Mouse (Mus musculus): ENCODE data around the gene 2810408A11Rik. TPM values are rescaled to one million over a fixed set of nuclear protein-coding genes. Genes with fewer than 3 reads are reported as not detected.

The 2810408A11Rik gene
- total RNA-seq (2021), result 10 to 100 TPM in 1 of 2 experiments, 1 to 10 TPM in 1; 8.3 to 10.7 TPM

- intact Hi-C loops (cut with DNase I), result no loop called here
- peak; percentile 91 for DNase-seq
Observed at GRCm38 (mm10) chr11:69900471-69901405, at the start of gene 2810408A11Rik, which contains the start of gene Neurl4. Gene 2810408A11Rik, minus strand, starts transcription at chr11:69900987. Gene Neurl4, plus strand, starts transcription at chr11:69901072.

DNA sequence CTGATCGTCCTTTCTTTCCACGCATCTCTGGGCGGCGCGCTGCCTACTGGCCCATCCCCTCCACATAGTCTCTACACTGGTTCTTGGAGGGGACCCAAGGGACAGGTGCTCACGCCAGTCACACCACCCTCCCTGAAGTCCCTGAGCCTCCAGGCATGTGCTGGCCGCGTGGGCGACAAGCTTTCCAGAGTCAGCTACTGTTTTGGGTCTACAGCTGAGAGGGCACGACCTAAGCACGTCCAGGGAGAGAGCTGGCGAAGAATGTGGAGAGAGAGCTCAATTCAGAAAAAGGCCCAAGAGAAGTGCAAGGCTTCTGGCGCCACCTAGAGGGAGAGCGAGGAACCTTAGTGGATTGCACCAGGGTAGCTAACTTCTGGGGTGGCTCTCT lies 48.0 kb upstream of the 2810408A11Rik start:
- DNase-seq, result peak; percentile 88
- intact Hi-C loops (cut with DNase I), result no loop called here

- peak; percentile 97 for DNase-seq
- intact Hi-C loops (cut with DNase I), result no loop called here
Observed at GRCm38 (mm10) chr11:69948066-69948762, 47.4 kb upstream of the 2810408A11Rik start, which contains the start of gene Slc2a4. Gene Slc2a4, minus strand, starts transcription at chr11:69948188.

- intact Hi-C loops (cut with DNase I), result no loop called here
- peak; percentile 54 for DNase-seq
Observed at GRCm38 (mm10) chr11:69947337-69948065, 46.7 kb upstream of the 2810408A11Rik start.

DNA sequence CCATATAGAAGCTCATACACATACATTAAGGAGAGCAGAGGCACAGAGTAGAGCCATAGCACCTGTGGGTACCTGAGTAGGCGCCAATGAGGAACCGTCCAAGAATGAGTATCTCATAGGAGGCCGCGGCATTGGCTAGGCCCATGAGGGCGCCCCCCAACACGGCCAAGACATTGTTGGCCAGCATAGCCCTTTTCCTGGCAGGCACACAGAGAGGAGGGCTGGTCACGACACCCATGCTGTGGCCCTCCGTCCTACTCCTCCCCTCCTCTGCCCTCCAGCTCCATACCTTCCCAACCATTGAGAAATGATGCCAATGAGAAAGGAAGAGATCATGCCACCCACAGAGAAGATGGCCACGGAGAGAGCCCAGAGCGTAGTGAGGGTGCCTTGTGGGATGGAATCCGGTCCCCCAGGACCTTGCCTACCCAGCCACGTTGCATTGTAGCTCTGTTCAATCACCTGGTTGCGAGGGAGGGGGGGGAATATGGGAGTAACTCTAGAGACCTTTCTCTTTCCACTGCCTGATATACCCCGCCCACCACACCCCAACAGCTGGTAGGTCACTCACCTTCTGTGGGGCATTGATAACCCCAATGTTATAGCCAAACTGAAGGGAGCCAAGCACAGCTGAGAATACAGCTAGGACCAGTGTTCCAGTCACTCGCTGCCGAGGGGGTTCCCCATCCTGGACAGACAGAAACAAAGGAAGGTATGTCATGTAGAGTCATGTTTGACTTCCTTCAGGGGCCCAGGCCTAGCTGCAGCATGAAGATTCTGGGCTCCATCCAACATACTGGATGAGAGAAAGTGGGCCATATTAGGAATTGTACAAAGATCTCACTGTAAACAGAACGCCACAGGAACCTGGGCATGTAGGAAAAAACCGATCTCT lies 45.5 kb upstream of the 2810408A11Rik start:
- intact Hi-C loops (cut with DNase I), result no loop called here
- DNase-seq, result no peak

GRCm38 (mm10) chr11:69945216-69945615 lies 44.4 kb upstream of the 2810408A11Rik start:
- no peak for DNase-seq
- intact Hi-C loops (cut with DNase I), result no loop called here

GRCm38 (mm10) chr11:69940962-69941361 lies 40.2 kb upstream of the 2810408A11Rik start:
- intact Hi-C loops (cut with DNase I), result no loop called here
- DNase-seq, result peak; percentile 87

DNA sequence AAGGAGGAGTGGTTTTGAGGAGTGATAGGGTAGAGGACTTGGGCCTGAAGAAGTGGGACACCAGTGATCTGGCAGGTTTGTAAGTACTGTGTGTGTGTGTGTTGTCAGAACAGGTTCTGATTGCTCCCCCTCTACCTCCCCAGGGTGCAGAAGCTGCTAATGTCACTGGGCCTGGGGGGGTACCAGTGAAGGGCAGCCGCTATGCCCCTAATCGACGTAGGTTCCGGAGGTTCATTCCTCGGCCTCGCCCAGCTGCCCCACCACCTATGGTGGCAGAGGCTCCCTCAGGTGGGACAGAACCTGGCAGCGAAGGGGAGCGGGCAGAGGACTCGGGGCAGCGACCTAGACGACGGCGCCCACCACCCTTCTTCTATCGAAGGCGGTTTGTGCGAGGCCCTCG lies 38.9 kb upstream of the 2810408A11Rik start:
- DNase-seq, result no peak
- intact Hi-C loops (cut with DNase I), result loop anchor here (10.0 kb wide), 1 partner anchor 45 kb away; the partner anchor contains the start of genes Ctdnep1 and Elp5

DNA sequence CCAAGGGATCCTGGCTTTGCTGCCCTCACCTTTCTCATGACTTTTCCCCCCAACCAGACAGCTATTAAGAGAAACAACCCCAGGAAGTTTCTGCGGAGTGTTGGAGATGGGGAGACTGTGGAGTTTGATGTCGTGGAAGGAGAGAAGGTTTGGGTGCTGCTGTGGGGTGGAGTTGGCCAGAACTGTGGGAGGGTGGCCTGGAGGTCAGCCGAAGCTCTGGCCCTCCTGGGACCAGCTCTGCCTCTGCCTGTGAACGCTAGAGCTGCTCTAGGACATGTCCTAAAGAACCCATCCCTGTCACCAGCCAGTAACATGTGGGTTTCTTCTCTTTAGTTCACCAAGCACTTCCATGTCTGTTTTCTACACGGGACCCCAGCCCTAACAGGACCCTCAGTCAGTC lies 38.4 kb upstream of the 2810408A11Rik start:
- intact Hi-C loops (cut with DNase I), result loop anchor here (10.0 kb wide), 1 partner anchor 46 kb away; the partner anchor contains the start of genes Ctdnep1 and Elp5
- no peak for DNase-seq

DNA sequence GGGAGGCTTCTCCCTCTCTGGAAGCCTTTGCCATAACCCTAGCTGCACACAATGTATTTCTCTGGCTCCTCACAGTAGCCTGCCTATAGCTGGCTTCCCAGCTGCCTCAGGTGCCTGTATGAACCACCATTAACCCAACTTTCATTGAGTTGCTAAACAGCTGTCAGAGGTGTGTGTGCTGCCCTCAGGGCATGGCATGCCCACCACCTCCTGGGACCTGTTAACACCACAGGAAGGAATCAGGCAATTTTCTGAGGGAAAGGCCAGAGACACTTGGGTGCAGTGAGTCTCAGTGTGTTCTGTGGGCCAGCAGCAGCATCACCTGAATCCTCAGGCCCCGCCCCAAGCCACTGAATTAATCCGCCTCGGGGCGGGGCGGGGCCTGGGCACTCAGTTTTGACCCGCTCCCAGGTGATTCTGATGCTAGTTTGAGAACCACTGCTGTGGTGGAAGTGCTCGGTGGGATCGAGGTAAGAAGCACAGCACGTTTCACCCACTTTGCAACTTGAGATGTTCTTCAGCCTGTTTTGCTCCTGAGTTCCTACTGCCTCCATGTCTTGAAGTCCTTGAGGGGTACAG lies 37.7 kb upstream of the 2810408A11Rik start:
- intact Hi-C loops (cut with DNase I), result loop anchor here (10.0 kb wide), 1 partner anchor 46 kb away; the partner anchor contains the start of genes Ctdnep1 and Elp5
- DNase-seq, result no peak

GRCm38 (mm10) chr11:69937834-69938233 lies 37.0 kb upstream of the 2810408A11Rik start:
- intact Hi-C loops (cut with DNase I), result loop anchor here (10.0 kb wide), 1 partner anchor 47 kb away; the partner anchor contains the start of genes Ctdnep1 and Elp5
- no peak for DNase-seq

GRCm38 (mm10) chr11:69937385-69937784 lies 36.6 kb upstream of the 2810408A11Rik start:
- intact Hi-C loops (cut with DNase I), result loop anchor here (10.0 kb wide), 1 partner anchor 47 kb away; the partner anchor contains the start of genes Ctdnep1 and Elp5
- DNase-seq, result peak; percentile 39

GRCm38 (mm10) chr11:69936714-69937347 lies 36.0 kb upstream of the 2810408A11Rik start:
- intact Hi-C loops (cut with DNase I), result loop anchor here (10.0 kb wide), 1 partner anchor 48 kb away; the partner anchor contains the start of genes Ctdnep1 and Elp5
- no peak for DNase-seq

DNA sequence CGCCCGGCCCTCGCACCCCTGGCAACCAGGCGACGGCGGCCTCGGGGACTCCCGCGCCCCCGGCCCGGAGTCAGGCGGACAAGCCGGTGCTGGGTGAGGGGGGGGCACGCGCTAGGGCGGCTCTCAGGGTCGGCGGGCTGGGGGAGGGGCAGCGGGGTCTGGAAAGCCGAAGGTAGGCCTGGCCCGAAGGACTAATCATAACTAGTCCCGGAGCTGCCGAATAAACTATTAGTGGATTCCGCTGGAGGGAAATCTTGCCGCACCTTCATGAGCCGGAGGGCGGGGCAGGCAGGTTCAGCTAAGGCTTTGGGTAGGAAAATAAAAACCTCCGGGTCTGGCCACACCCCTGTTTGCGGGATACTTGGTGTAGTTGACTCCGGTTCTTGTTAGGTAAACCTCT lies 35.4 kb upstream of the 2810408A11Rik start:
- intact Hi-C loops (cut with DNase I), result loop anchor here (10.0 kb wide), 1 partner anchor 49 kb away; the partner anchor contains the start of genes Ctdnep1 and Elp5

DNA sequence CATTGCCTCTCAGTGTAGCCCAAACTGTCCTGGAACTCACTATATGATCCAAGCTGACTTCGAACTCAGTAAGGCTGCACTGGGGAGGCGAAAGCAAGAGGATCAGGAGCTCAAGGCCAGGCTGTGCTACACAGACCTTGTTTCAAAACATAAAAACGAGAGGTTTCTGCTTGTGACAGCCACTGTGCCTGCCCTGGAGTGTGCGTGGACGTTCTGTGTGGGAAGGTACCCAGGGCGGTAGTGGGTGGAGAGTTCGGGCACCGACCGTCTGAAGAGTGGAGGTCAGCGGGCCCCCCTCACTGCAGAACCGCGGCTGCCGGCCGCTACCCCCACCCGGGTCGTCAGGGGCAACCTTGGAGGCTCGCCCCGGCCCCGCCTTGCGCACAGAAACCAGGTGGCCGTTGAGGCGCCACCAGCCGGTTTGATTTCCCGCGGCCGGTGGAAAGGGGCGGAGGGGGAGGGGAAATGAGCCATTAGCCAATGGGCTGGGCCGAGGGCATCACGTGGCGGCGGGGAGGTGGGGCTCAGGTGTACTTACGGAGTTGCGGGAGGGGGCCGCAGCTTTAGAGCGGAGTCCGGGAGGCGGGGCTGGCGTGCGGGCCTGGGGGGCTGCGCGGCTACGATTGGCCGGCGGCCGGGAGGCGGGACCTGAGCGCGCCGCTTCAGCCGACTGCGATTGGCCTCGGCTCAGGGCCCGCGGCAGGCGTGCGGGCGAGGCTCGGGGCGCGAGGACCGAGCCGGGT lies 34.5 kb upstream of the 2810408A11Rik start, which contains the start of gene Ybx2:
TSS of gene Ybx2 (plus strand) at position 660 of the 743 bp plus-strand sequence.
- intact Hi-C loops (cut with DNase I), result loop anchor here (10.0 kb wide), 1 partner anchor 49 kb away; the partner anchor contains the start of genes Ctdnep1 and Elp5
- DNase-seq, result peak; percentile 96

More for the DNA sequence above, 35.4 kb upstream of the 2810408A11Rik start:
- no peak for DNase-seq

- intact Hi-C loops (cut with DNase I), result loop anchor here (5.0 to 10.0 kb wide), 2 partner anchors 50 to 278 kb away; partner anchors contain the start of genes Ctdnep1, Elp5 and Slc16a11
- no peak for DNase-seq
Observed at GRCm38 (mm10) chr11:69934681-69935080, 33.9 kb upstream of the 2810408A11Rik start.

DNA sequence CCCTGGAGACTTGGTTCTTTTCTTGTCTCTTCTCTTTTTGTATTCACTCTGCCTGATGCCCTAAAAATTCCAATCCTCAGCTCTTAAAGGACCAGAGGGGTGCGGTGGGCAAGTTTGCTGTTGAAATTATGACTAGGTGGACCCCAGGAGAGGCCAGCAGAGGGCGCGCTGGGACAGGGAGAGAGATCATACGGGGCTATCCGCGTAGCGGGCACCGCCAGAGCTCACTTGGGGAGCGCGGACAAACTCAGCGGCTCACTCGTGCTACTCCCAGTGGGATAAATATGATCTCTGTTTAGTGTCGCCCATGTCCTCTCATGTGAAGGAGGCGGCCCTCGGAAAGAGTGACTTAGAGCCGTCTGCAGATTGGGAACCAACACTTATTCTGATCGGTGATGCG lies 33.4 kb upstream of the 2810408A11Rik start:
- peak; percentile 97 for DNase-seq
- intact Hi-C loops (cut with DNase I), result loop anchor here (5.0 to 10.0 kb wide), 2 partner anchors 51 to 278 kb away; partner anchors contain the start of genes Ctdnep1, Elp5 and Slc16a11

All from left cerebral cortex, postnatal 4 days (tissue).